Mouse (Mus musculus): ENCODE measurements around the gene Ttll10. TPM values are rescaled to one million over a fixed set of nuclear protein-coding genes. Genes with fewer than 3 reads are reported as not detected.
A peak's percentile ranks its signal among the peaks of the same experiment; 100 is the strongest.

The Ttll10 gene
- polyA plus RNA-seq, 1 experiment = 20.7 TPM

DNA sequence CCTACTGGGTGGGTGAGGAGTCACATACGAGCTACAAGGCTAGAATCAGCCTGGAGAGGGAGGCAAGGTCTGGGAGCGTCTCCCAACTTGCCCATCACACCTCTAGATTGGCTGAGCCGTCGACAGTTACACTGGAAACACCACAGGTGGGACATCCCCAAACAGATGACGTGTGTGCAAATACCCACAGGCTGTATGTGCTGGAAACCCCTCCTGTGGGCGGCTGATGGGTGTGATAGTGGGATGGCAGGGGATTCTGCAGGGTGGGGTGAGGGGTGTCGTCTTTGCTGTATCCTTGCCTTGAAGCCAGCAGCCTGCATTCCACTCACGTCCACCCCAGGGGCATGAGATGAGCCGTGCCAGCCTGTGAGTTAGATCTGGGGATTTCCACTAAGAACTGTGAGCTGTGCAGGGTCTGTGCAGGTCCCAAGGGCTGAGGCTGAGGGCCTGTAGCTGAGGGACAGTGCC is 28.5 kb downstream of the Ttll10 start:
- 41% methylated on average over 9 of the region's 9 CpGs for WGBS
- Histone ChIP-seq H3K36me3 (ENCODE audit: control insufficient read depth, insufficient read depth, low read length) (no peaks in the 10 kb centered on the region), H3K4me1 (ENCODE audit: control insufficient read depth, insufficient read depth, low read length) (peaks cover 15% of the 10 kb centered on the region), H3K4me3 (ENCODE audit: insufficient read depth, low read depth, low read length) (peak overlapping the region; percentile 57), H3K27me3 (replicated peaks; ENCODE audit: control insufficient read depth, insufficient read depth, low read length) (no peaks in the 10 kb centered on the region), H3K27ac (ENCODE audit: insufficient read depth, low read depth, low read length) (peak overlapping the region; percentile 21; the same call in 1 of the 2 replicates)
- TF ChIP-seq CTCF (conservative IDR thresholded peaks at IDR 0.05; ENCODE audit: insufficient read depth, insufficient read length, low read depth, low read length) (no peak), POLR2A (IDR thresholded peaks at IDR 0.05; ENCODE audit: low read depth, low read length) (no peak)
- DNase-seq = no peak

DNA sequence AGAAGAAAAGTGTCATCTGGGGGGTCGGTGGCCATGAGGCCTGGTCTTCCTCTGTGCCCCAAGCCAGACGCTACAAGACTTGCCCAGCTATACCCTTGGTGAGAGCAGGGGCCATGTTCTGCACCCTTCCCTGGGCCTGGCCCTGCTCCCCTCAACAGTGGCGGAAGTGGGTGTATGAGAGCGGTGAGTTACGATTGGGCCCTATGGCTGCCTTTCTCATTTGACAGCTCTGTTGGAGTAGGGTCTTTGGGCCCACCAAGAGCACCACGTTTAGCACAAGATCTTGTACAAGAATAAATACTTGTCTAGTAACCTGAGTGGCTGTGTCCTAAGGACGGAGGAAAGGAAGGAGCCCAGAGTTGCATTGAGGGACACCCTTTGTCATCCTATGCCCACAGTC is 30.6 kb downstream of the Ttll10 start:
- Histone ChIP-seq H3K4me3 (ENCODE audit: insufficient read depth, low read depth, low read length) (no peak overlapping the region), H3K36me3 (ENCODE audit: control insufficient read depth, insufficient read depth, low read length) (no peaks in the 10 kb centered on the region), H3K4me1 (ENCODE audit: control insufficient read depth, insufficient read depth, low read length) (peaks cover 15% of the 10 kb centered on the region), H3K27ac (ENCODE audit: insufficient read depth, low read depth, low read length) (no peak overlapping the region), H3K27me3 (replicated peaks; ENCODE audit: control insufficient read depth, insufficient read depth, low read length) (no peaks in the 10 kb centered on the region)
- DNase-seq = no peak
- TF ChIP-seq CTCF (conservative IDR thresholded peaks at IDR 0.05; ENCODE audit: insufficient read depth, insufficient read length, low read depth, low read length) (no peak), POLR2A (IDR thresholded peaks at IDR 0.05; ENCODE audit: low read depth, low read length) (no peak)
- 89% methylated on average over 7 of the region's 7 CpGs for WGBS

DNA sequence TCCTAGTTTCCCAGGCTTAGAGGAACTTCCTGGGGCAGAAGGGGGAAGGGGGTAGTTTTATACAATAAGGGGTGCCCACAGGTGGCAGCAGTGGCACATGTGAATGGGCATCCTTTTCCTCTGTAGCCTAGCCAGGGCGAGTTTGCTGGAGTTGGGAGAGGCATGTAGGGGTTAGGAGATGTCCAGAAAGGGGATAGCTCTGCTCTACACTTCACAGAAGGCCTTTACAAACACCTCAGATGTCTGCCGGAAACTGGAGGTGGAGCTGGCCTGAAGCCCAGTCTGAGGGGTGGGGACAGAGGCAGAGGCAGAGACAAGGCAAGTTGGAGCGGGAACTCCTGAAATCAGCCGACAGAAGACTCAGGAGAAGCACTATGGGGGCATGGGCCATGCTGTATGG is 33.2 kb downstream of the Ttll10 start, which contains the start of gene Tnfrsf18:
Gene Tnfrsf18 (plus strand): TSS at position 152 of the 400 bp plus-strand sequence.
- 17% methylated on average over 4 of the region's 4 CpGs for WGBS
- H3K4me1 ChIP-seq (ENCODE audit: control insufficient read depth, insufficient read depth, low read length) = peaks cover 4% of the 10 kb centered on the region; the same call in 1 of the 2 replicates
- no peak within 1 kb of the TSS for H3K27ac ChIP-seq (ENCODE audit: insufficient read depth, low read depth, low read length)
- no peaks in the 10 kb centered on the region for H3K27me3 ChIP-seq (replicated peaks; ENCODE audit: control insufficient read depth, insufficient read depth, low read length)
- peak; percentile 36 for DNase-seq
- no peaks in the 10 kb centered on the region for H3K36me3 ChIP-seq (ENCODE audit: control insufficient read depth, insufficient read depth, low read length)
- H3K4me3 ChIP-seq (ENCODE audit: insufficient read depth, low read depth, low read length) = no peak within 1 kb of the TSS
- TF ChIP-seq CTCF (conservative IDR thresholded peaks at IDR 0.05; ENCODE audit: insufficient read depth, insufficient read length, low read depth, low read length) (no peak; the same call in 1 of the 2 replicates), POLR2A (IDR thresholded peaks at IDR 0.05; ENCODE audit: low read depth, low read length) (no peak)

DNA sequence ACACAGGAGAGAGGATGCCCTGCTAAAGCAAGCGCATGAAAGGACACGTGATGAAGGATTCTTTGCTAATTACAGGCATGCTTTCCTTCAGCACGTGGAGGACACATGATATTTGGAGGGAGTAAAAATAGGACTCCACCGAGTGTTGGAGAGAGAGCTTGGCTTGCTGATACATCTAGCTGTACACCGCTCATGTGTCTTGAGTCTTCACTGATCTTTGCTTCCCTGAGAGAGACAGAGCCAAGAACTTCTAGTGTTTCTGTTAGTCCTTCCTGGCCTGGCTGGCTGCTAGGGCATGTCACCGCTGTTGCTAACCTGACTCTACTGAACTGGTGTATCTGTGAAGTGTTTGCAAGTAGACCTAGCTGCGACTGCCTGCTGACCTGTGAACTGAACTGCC is 35.0 kb downstream of the Ttll10 start:
- Histone ChIP-seq H3K27ac (ENCODE audit: insufficient read depth, low read depth, low read length) (no peak overlapping the region), H3K4me1 (ENCODE audit: control insufficient read depth, insufficient read depth, low read length) (no peaks in the 10 kb centered on the region), H3K36me3 (ENCODE audit: control insufficient read depth, insufficient read depth, low read length) (no peaks in the 10 kb centered on the region), H3K27me3 (replicated peaks; ENCODE audit: control insufficient read depth, insufficient read depth, low read length) (no peaks in the 10 kb centered on the region), H3K4me3 (ENCODE audit: insufficient read depth, low read depth, low read length) (no peak overlapping the region)
- 87% methylated on average over 7 of the region's 7 CpGs for WGBS
- DNase-seq = no peak
- TF ChIP-seq CTCF (conservative IDR thresholded peaks at IDR 0.05; ENCODE audit: insufficient read depth, insufficient read length, low read depth, low read length) (no peak), POLR2A (IDR thresholded peaks at IDR 0.05; ENCODE audit: low read depth, low read length) (no peak)

DNA sequence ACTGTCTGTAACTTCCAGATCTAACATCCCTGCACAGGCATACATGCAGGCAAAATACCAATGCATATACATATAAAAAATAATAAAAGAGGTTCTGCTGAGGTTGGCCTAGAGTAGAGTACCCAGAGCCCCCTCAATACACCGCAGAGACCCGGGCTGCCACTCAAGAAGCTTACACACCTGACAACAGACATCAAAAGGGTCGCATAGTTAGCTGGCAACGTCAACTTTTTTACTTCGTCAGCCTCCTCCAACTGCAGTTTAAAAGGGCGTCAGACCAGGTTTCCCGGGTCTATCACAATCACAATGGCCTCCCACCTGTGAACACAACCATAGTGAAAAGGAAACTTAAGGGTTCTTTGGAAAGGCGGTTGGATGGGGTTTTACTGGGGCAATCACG is 35.7 kb downstream of the Ttll10 start:
- H3K36me3 ChIP-seq (ENCODE audit: control insufficient read depth, insufficient read depth, low read length) = no peaks in the 10 kb centered on the region
- no peak overlapping the region for H3K4me3 ChIP-seq (ENCODE audit: insufficient read depth, low read depth, low read length)
- no peak for DNase-seq
- H3K4me1 ChIP-seq (ENCODE audit: control insufficient read depth, insufficient read depth, low read length) = no peaks in the 10 kb centered on the region
- no peak overlapping the region for H3K27ac ChIP-seq (ENCODE audit: insufficient read depth, low read depth, low read length)
- WGBS = 81% methylated on average over 9 of the region's 9 CpGs
- H3K27me3 ChIP-seq (replicated peaks; ENCODE audit: control insufficient read depth, insufficient read depth, low read length) = no peaks in the 10 kb centered on the region
- TF ChIP-seq POLR2A (IDR thresholded peaks at IDR 0.05; ENCODE audit: low read depth, low read length) (no peak), CTCF (conservative IDR thresholded peaks at IDR 0.05; ENCODE audit: insufficient read depth, insufficient read length, low read depth, low read length) (no peak)

DNA sequence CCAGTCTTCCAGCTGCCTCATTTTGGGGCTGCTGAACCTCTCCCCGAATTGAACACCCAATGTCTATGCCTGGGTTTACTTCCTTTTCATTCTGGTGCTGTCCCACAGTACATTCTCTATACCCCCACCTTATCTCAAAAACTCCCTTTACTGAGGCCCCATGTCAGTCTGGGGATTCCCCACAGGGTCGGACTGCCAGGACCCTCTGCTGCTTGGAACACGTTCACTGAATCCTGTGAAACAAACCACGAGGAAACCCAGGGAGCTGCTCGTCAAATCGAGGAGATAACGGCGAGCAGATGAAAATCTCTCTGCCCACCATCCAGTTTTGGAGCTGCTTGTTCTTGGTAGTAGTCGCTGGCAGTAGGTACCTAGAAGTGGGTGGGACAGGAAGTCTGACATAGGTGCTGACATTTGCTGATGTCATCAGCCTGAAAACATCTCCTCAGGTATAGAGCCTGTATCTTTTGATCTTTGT is 37.2 kb downstream of the Ttll10 start:
- DNase-seq = no peak
- Histone ChIP-seq H3K4me3 (ENCODE audit: insufficient read depth, low read depth, low read length) (no peak overlapping the region), H3K27ac (ENCODE audit: insufficient read depth, low read depth, low read length) (no peak overlapping the region), H3K27me3 (replicated peaks; ENCODE audit: control insufficient read depth, insufficient read depth, low read length) (no peaks in the 10 kb centered on the region), H3K4me1 (ENCODE audit: control insufficient read depth, insufficient read depth, low read length) (no peaks in the 10 kb centered on the region), H3K36me3 (ENCODE audit: control insufficient read depth, insufficient read depth, low read length) (no peaks in the 10 kb centered on the region)
- WGBS = 70% methylated on average over 9 of the region's 9 CpGs
- TF ChIP-seq POLR2A (IDR thresholded peaks at IDR 0.05; ENCODE audit: low read depth, low read length) (no peak), CTCF (conservative IDR thresholded peaks at IDR 0.05; ENCODE audit: insufficient read depth, insufficient read length, low read depth, low read length) (no peak)

DNA sequence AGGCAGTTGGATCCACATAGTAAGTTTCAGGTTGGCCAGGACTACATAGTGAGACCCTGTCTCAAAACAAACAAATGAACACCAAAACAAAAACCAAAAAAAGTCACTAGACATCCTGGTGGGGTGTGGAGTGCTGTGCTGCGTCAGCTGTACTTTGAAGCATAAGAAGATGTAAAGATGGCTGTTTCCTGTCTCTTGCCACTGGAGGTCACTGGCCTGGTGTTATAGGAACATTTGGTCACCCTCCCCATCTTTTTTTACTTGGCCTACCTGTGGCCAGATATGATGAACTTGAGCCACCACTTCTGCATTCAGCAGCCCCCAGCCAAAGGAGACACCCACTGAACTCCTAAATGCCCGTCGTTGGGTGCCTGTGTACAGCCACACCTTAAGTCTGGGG is 37.8 kb downstream of the Ttll10 start:
- H3K27me3 ChIP-seq (replicated peaks; ENCODE audit: control insufficient read depth, insufficient read depth, low read length) = no peaks in the 10 kb centered on the region
- no peak for TF ChIP-seq POLR2A (IDR thresholded peaks at IDR 0.05; ENCODE audit: low read depth, low read length)
- no peak for TF ChIP-seq CTCF (conservative IDR thresholded peaks at IDR 0.05; ENCODE audit: insufficient read depth, insufficient read length, low read depth, low read length)
- no peaks in the 10 kb centered on the region for H3K4me1 ChIP-seq (ENCODE audit: control insufficient read depth, insufficient read depth, low read length)
- H3K27ac ChIP-seq (ENCODE audit: insufficient read depth, low read depth, low read length) = no peak overlapping the region
- 78% methylated on average over 3 of the region's 3 CpGs for WGBS
- no peak overlapping the region for H3K4me3 ChIP-seq (ENCODE audit: insufficient read depth, low read depth, low read length)
- no peak for DNase-seq
- H3K36me3 ChIP-seq (ENCODE audit: control insufficient read depth, insufficient read depth, low read length) = no peaks in the 10 kb centered on the region
